Mouse (Mus musculus) kidney, adult 18-20 months (tissue): ENCODE results near the gene 2010111I01Rik.
"Not testable (repeated sequence)": the region's sequence is repeated elsewhere in the genome, so short reads cannot be mapped to it uniquely, and the experiment has no call there.

Source experiments
- DNase-seq: peaks from one replicate; pipeline ENCODE4 v3.0.0; 2021

The 2010111I01Rik gene

GRCm38 (mm10) chr13:63323286-63324075 lies 358.8 kb downstream of the 2010111I01Rik start:
- DNase-seq: no peak

GRCm38 (mm10) chr13:63324311-63324710 lies 359.6 kb downstream of the 2010111I01Rik start:
- no peak for DNase-seq

- DNase-seq: no peak
These were observed 360.5 kb downstream of the 2010111I01Rik start for GRCm38 (mm10) chr13:63324978-63325848.

GRCm38 (mm10) chr13:63326015-63326414 lies 361.3 kb downstream of the 2010111I01Rik start:
- DNase-seq: no peak

- no peak for DNase-seq
These were observed 365.7 kb downstream of the 2010111I01Rik start for GRCm38 (mm10) chr13:63330236-63330860.

- peak; percentile 79 for DNase-seq
These were observed 366.7 kb downstream of the 2010111I01Rik start for GRCm38 (mm10) chr13:63331379-63331778.

GRCm38 (mm10) chr13:63332576-63333300 lies 368.0 kb downstream of the 2010111I01Rik start:
- DNase-seq: peak; percentile 57

GRCm38 (mm10) chr13:63335421-63336134 lies 370.9 kb downstream of the 2010111I01Rik start:
- DNase-seq: peak; percentile 52

- DNase-seq: no peak
These were observed 371.6 kb downstream of the 2010111I01Rik start for GRCm38 (mm10) chr13:63336335-63336734.

- no peak for DNase-seq
These were observed 372.7 kb downstream of the 2010111I01Rik start for GRCm38 (mm10) chr13:63337239-63337960.

GRCm38 (mm10) chr13:63339946-63340345 lies 375.3 kb downstream of the 2010111I01Rik start:
- no peak for DNase-seq

- DNase-seq: no peak
These were observed 378.1 kb downstream of the 2010111I01Rik start for GRCm38 (mm10) chr13:63342781-63343180.

GRCm38 (mm10) chr13:63344481-63344880 lies 379.8 kb downstream of the 2010111I01Rik start:
- DNase-seq: no peak

GRCm38 (mm10) chr13:63345476-63346225 lies 381.0 kb downstream of the 2010111I01Rik start:
- DNase-seq: peak; percentile 47

GRCm38 (mm10) chr13:63347639-63348038 lies 382.9 kb downstream of the 2010111I01Rik start:
- DNase-seq: no peak

- no peak for DNase-seq
These were observed 385.4 kb downstream of the 2010111I01Rik start for GRCm38 (mm10) chr13:63350076-63350475.

- DNase-seq: not testable (repeated sequence)
These were observed 388.6 kb downstream of the 2010111I01Rik start for GRCm38 (mm10) chr13:63353312-63353711.

- no peak for DNase-seq
These were observed 391.4 kb downstream of the 2010111I01Rik start for GRCm38 (mm10) chr13:63356101-63356500.

- DNase-seq: peak; percentile 55
These were observed 391.9 kb downstream of the 2010111I01Rik start for GRCm38 (mm10) chr13:63356558-63356957.

- no peak for DNase-seq
These were observed 394.7 kb downstream of the 2010111I01Rik start for GRCm38 (mm10) chr13:63359393-63359792.
